Mouse (Mus musculus) MEL (cell line): ENCODE measurements around the gene Itgb3. TPM values are rescaled to one million over a fixed set of nuclear protein-coding genes. Genes with fewer than 3 reads are reported as not detected.

ENCODE experiments used
- DNase-seq: peaks from one replicate; pipeline ENCODE4 v3.0.0; 2011; ENCODE audit warnings: low read depth, low spot score
- H3K27ac ChIP-seq: 2 replicates; pipeline ENCODE4 v1.5.1; 2012; ENCODE audit warnings: low read depth, mild to moderate bottlenecking, control low read depth, low read length, moderate library complexity; ENCODE audit not compliant: control insufficient read depth
- H3K27me3 ChIP-seq, 2 experiments: fragments of 150-350 bp in 1 of 2; sonication (generic) in 1 of 2; 2 replicates each; pipeline ENCODE4 v1.6.1; 2012; ENCODE audit warnings: low read length in 2 of 2, mild to moderate bottlenecking in 2 of 2, improper control_type of control experiment in 1 of 2, moderate library complexity in 1 of 2; ENCODE audit not compliant: insufficient read depth in 2 of 2, control insufficient read depth in 1 of 2
- H3K36me3 ChIP-seq, 2 experiments: 2 replicates each; pipeline ENCODE4 v1.6.1; 2012 to 2014; ENCODE audit warnings: low read length in 2 of 2, improper control_type of control experiment in 1 of 2, inconsistent platforms in 1 of 2, mild to moderate bottlenecking in 1 of 2; ENCODE audit not compliant: insufficient read depth in 2 of 2, control insufficient read depth in 1 of 2
- H3K4me1 ChIP-seq, 2 experiments: fragments of 150-350 bp in 1 of 2; sonication (generic) in 1 of 2; 2 replicates each; pipeline ENCODE4 v1.6.1; 2012; ENCODE audit warnings: low read length in 2 of 2, improper control_type of control experiment in 1 of 2, mild to moderate bottlenecking in 1 of 2; ENCODE audit not compliant: insufficient read depth in 2 of 2, control insufficient read depth in 1 of 2
- H3K4me3 ChIP-seq, 2 experiments: fragments of 150-350 bp in 1 of 2; sonication (generic) in 1 of 2; 2 replicates each; pipeline ENCODE4 v1.5.1; 2012; ENCODE audit warnings: low read depth in 2 of 2, low read length in 2 of 2, mild to moderate bottlenecking in 2 of 2, moderate library complexity in 2 of 2, control low read depth in 1 of 2, improper control_type of control experiment in 1 of 2; ENCODE audit not compliant: control insufficient read depth in 1 of 2, insufficient read depth in 1 of 2
- H3K79me2 ChIP-seq: 2 replicates; pipeline ENCODE4 v1.6.1; 2012; ENCODE audit warnings: mild to moderate bottlenecking, low read length, moderate library complexity; ENCODE audit not compliant: control insufficient read depth, poor library complexity, insufficient read depth
- H3K9ac ChIP-seq: 2 replicates; pipeline ENCODE4 v1.6.1; 2012; ENCODE audit warnings: low read depth, mild to moderate bottlenecking, control low read depth, low read length, moderate library complexity; ENCODE audit not compliant: control insufficient read depth, poor library complexity, severe bottlenecking
- H3K9me3 ChIP-seq: fragments of 150-350 bp; sonication (generic); replicated peaks from 2 replicates; pipeline ENCODE4 v1.6.1; 2012; ENCODE audit warnings: mild to moderate bottlenecking, low read length, improper control_type of control experiment, moderate library complexity; ENCODE audit not compliant: insufficient read depth
- BHLHE40 ChIP-seq: IDR thresholded peaks from 2 replicates; pipeline ENCODE4 v1.6.1; 2012; ENCODE audit warnings: low read depth, mild to moderate bottlenecking, inconsistent platforms, low read length, improper control_type of control experiment, borderline replicate concordance
- CHD1 ChIP-seq: IDR thresholded peaks from 2 replicates; pipeline ENCODE4 v1.6.1; 2012; ENCODE audit warnings: low read depth, mild to moderate bottlenecking, inconsistent platforms, low read length, improper control_type of control experiment
- CHD2 ChIP-seq: IDR thresholded peaks from 2 replicates; pipeline ENCODE4 v1.6.1; 2011; ENCODE audit warnings: low read length, improper control_type of control experiment
- E2F4 ChIP-seq: IDR thresholded peaks from 2 replicates; pipeline ENCODE4 v1.6.1; 2011; ENCODE audit warnings: low read depth, low read length, improper control_type of control experiment, borderline replicate concordance
- ELF1 ChIP-seq: IDR thresholded peaks from 2 replicates; pipeline ENCODE4 v1.6.1; 2014; ENCODE audit warnings: low read depth, mild to moderate bottlenecking, inconsistent platforms, low read length, improper control_type of control experiment, moderate library complexity
- ETS1 ChIP-seq: IDR thresholded peaks from 2 replicates; pipeline ENCODE4 v1.6.1; 2012; ENCODE audit warnings: low read depth, mild to moderate bottlenecking, inconsistent platforms, low read length, improper control_type of control experiment, moderate library complexity
- HCFC1 ChIP-seq: IDR thresholded peaks from 2 replicates; pipeline ENCODE4 v1.6.1; 2012; ENCODE audit warnings: low read depth, mild to moderate bottlenecking, inconsistent platforms, low read length, improper control_type of control experiment, moderate library complexity
- JUND ChIP-seq: IDR thresholded peaks from 2 replicates; pipeline ENCODE4 v1.6.1; 2011; ENCODE audit warnings: low read depth, mild to moderate bottlenecking, improper control_type of control experiment, low read length
- KAT2A ChIP-seq: conservative IDR thresholded peaks from 2 replicates; pipeline ENCODE4 v1.6.1; 2012; ENCODE audit warnings: low read depth, low read length, improper control_type of control experiment, inconsistent platforms
- MAFK ChIP-seq: IDR thresholded peaks from 2 replicates; pipeline ENCODE4 v1.6.1; 2011; ENCODE audit warnings: low read depth, mild to moderate bottlenecking, low read length, improper control_type of control experiment, borderline replicate concordance
- MAX ChIP-seq: IDR thresholded peaks from 2 replicates; pipeline ENCODE4 v1.6.1; 2011; ENCODE audit warnings: low read length, improper control_type of control experiment
- MEF2A ChIP-seq: IDR thresholded peaks from 2 replicates; pipeline ENCODE4 v1.6.1; 2014; ENCODE audit warnings: low read depth, mild to moderate bottlenecking, inconsistent platforms, low read length, improper control_type of control experiment; ENCODE audit not compliant: poor library complexity, insufficient replicate concordance, severe bottlenecking; ENCODE audit errors: extremely low read depth
- MXI1 ChIP-seq: IDR thresholded peaks from 2 replicates; pipeline ENCODE4 v1.6.1; 2011; ENCODE audit warnings: mild to moderate bottlenecking, low read depth, low read length, improper control_type of control experiment
- MYC ChIP-seq: IDR thresholded peaks from 2 replicates; pipeline ENCODE4 v1.6.1; 2011; ENCODE audit warnings: low read depth, mild to moderate bottlenecking, low read length, improper control_type of control experiment, moderate library complexity
- NELFE ChIP-seq: IDR thresholded peaks from 2 replicates; pipeline ENCODE4 v1.6.1; 2011; ENCODE audit warnings: low read depth, low read length, improper control_type of control experiment
- NRF1 ChIP-seq: IDR thresholded peaks from 2 replicates; pipeline ENCODE4 v1.6.1; 2014; ENCODE audit warnings: low read depth, mild to moderate bottlenecking, inconsistent platforms, low read length, improper control_type of control experiment, moderate library complexity; ENCODE audit not compliant: poor library complexity, insufficient read depth, severe bottlenecking
- POLR2A ChIP-seq, 2 experiments: IDR thresholded peaks; 2 replicates each; pipeline ENCODE4 v1.6.1; 2011 to 2012; ENCODE audit warnings: low read length in 2 of 2, mild to moderate bottlenecking in 2 of 2, control low read depth in 1 of 2, improper control_type of control experiment in 1 of 2, low read depth in 1 of 2, moderate library complexity in 1 of 2; ENCODE audit not compliant: control insufficient read depth in 1 of 2, insufficient read depth in 1 of 2, poor library complexity in 1 of 2
- POLR2AphosphoS5 ChIP-seq: IDR thresholded peaks from 2 replicates; pipeline ENCODE4 v1.6.1; 2012; ENCODE audit warnings: low read depth, borderline replicate concordance, mild to moderate bottlenecking, inconsistent platforms, low read length, moderate library complexity, mixed read lengths
- RAD21 ChIP-seq: IDR thresholded peaks from 2 replicates; pipeline ENCODE4 v1.6.1; 2011; ENCODE audit warnings: mild to moderate bottlenecking, low read depth, low read length, improper control_type of control experiment
- SIN3A ChIP-seq: IDR thresholded peaks from 2 replicates; pipeline ENCODE4 v1.6.1; 2012; ENCODE audit warnings: low read length, improper control_type of control experiment, inconsistent platforms
- SMC3 ChIP-seq: IDR thresholded peaks from 2 replicates; pipeline ENCODE4 v1.6.1; 2011; ENCODE audit warnings: low read depth, low read length, improper control_type of control experiment
- TAL1 ChIP-seq: IDR thresholded peaks from 2 replicates; pipeline ENCODE4 v1.6.1; 2012; ENCODE audit warnings: mild to moderate bottlenecking, inconsistent platforms, low read length, moderate library complexity, mixed read lengths
- TBP ChIP-seq: IDR thresholded peaks from 2 replicates; pipeline ENCODE4 v1.8.0; 2011; ENCODE audit warnings: low read depth, low read length, improper control_type of control experiment
- TCF12 ChIP-seq: IDR thresholded peaks from 2 replicates; pipeline ENCODE4 v1.6.1; 2014; ENCODE audit warnings: low read depth, mild to moderate bottlenecking, inconsistent platforms, low read length, improper control_type of control experiment, moderate library complexity
- USF1 ChIP-seq: IDR thresholded peaks from 2 replicates; pipeline ENCODE4 v1.6.1; 2014; ENCODE audit warnings: low read depth, mild to moderate bottlenecking, inconsistent platforms, low read length, improper control_type of control experiment, moderate library complexity
- USF2 ChIP-seq, 2 experiments: IDR thresholded peaks; 2 replicates each; pipeline ENCODE4 v1.6.1; 2011 to 2012; ENCODE audit warnings: improper control_type of control experiment in 2 of 2, low read length in 2 of 2, borderline replicate concordance in 1 of 2, inconsistent platforms in 1 of 2, low read depth in 1 of 2, mild to moderate bottlenecking in 1 of 2; ENCODE audit not compliant: insufficient read depth in 1 of 2
- ZMIZ1 ChIP-seq: IDR thresholded peaks from 2 replicates; pipeline ENCODE4 v1.6.1; 2012; ENCODE audit warnings: low read depth, mild to moderate bottlenecking, inconsistent platforms, low read length, improper control_type of control experiment, moderate library complexity
- polyA plus RNA-seq, 2 experiments: library from polyadenylated mRNA; stranded (reverse) in 1 of 2; unstranded in 1 of 2; fragments of >175 nt in 1 of 2; fragments of >200 nt in 1 of 2; gene quantifications; 2 replicates each; pipeline versions ENCODE4 v1.2.1 to v1.2.4; 2012; ENCODE audit warnings: low replicate concordance in 2 of 2, low read depth in 1 of 2; ENCODE audit not compliant: insufficient read length in 2 of 2, insufficient read depth in 1 of 2, missing spikeins in 1 of 2
- total RNA-seq: library from RNA; depleted of rRNA; stranded (reverse); fragments of 300-350 nt; gene quantifications from 2 replicates; pipeline ENCODE4 v1.2.3, GENCODE M21; 2012

The Itgb3 gene
- total and polyA plus RNA-seq, 3 experiments: 0.08 to 0.32 TPM; not detected in 1

DNA sequence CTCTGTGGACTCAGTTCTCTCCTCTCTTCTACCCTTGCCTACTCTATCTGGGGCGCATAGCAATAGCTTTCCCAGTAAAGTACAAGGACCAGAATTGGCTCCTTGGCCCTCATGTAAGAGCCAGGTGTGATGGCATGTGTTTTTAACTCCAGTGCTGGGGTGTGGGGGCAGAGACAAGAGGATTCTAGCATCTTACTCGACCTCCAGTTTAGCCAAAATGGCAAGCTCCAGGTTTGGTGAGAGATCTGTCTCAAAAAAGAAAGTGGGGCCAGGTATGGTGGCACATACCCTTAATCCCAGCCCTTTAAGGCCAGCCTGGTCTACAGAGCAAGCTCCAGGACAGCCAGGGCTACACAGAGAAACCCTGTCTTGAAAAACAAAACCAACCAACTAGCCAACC is 41.0 kb upstream of the Itgb3 start:
- H3K36me3 ChIP-seq: 0 out of 4 replicates have a peak, but pooled peaks cover 0 to 2% of the 10 kb centered on the region in 2 experiments
- no peak overlapping the region for H3K9ac ChIP-seq
- H3K4me3 ChIP-seq: no peak overlapping the region
- peaks cover 5 to 7% of the 10 kb centered on the region in 2 experiments for H3K27me3 ChIP-seq
- H3K79me2 ChIP-seq: no peaks in the 10 kb centered on the region
- no peak overlapping the region for H3K27ac ChIP-seq
- TF ChIP-seq TBP (no peak), SIN3A (no peak), ELF1 (no peak), NELFE (no peak), KAT2A (no peak), NRF1 (no peak), JUND (no peak), POLR2AphosphoS5 (no peak), USF2 (IDR thresholded peaks at IDR 0.05; ENCODE audit: borderline replicate concordance in 1 of 2, insufficient read depth in 1 of 2, low read depth in 1 of 2, low read length in 2 of 2) (no peak), TCF12 (no peak), ETS1 (no peak), MAFK (no peak), ZMIZ1 (no peak), E2F4 (no peak)
- DNase-seq: no peak
- peaks cover 0 to 2% of the 10 kb centered on the region in 2 experiments; a peak in 1 of 4 replicates for H3K4me1 ChIP-seq
- no peaks in the 10 kb centered on the region for H3K9me3 ChIP-seq

DNA sequence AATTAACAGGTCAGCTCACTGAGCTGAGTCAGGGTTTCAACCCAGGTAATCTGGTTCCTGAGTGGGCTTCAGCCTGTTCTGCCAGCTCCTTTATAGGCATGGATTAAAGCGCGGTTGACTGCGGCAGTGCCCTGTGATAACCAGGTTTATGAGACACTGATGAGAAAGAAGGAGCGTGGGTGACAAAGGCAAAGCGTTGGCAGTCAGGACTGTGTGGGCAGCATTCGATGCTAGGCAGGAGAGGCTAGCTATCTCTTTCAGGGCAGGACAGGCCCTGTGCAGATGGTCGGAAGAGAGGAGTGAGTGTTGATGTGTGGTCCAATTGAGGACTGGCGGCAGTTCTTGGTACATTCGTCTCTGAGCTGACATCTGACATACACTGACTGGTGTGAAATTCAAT is 40.1 kb upstream of the Itgb3 start:
- H3K9me3 ChIP-seq: no peaks in the 10 kb centered on the region
- no peak for DNase-seq
- H3K4me3 ChIP-seq: no peak overlapping the region
- H3K27me3 ChIP-seq: peaks cover 4 to 6% of the 10 kb centered on the region in 2 experiments; a peak in 3 of 4 replicates
- H3K9ac ChIP-seq: no peak overlapping the region
- 0 out of 4 replicates have a peak, but pooled peaks cover 0 to 2% of the 10 kb centered on the region in 2 experiments for H3K36me3 ChIP-seq
- peaks cover 0 to 2% of the 10 kb centered on the region in 2 experiments; a peak in 1 of 4 replicates for H3K4me1 ChIP-seq
- no peaks in the 10 kb centered on the region for H3K79me2 ChIP-seq
- no peak overlapping the region for H3K27ac ChIP-seq
- TF ChIP-seq MXI1: no peak
- no peak for TF ChIP-seq POLR2A (IDR thresholded peaks at IDR 0.05; ENCODE audit: control insufficient read depth in 1 of 2, insufficient read depth in 1 of 2, low read depth in 1 of 2, low read length in 2 of 2, poor library complexity in 1 of 2)
- no peak for TF ChIP-seq CHD1
- TF ChIP-seq MYC: no peak
- no peak for TF ChIP-seq RAD21
- no peak for TF ChIP-seq USF2 (IDR thresholded peaks at IDR 0.05; ENCODE audit: borderline replicate concordance in 1 of 2, insufficient read depth in 1 of 2, low read depth in 1 of 2, low read length in 2 of 2)
- TF ChIP-seq MAX: no peak
- no peak for TF ChIP-seq MEF2A
- TF ChIP-seq TAL1: no peak
- no peak for TF ChIP-seq ETS1
- TF ChIP-seq CHD2: no peak
- TF ChIP-seq USF1: no peak
- TF ChIP-seq POLR2AphosphoS5: no peak
- no peak for TF ChIP-seq KAT2A
- TF ChIP-seq SMC3: no peak
- no peak for TF ChIP-seq TCF12
- TF ChIP-seq BHLHE40: no peak
- TF ChIP-seq HCFC1: no peak
- TF ChIP-seq TBP: no peak
